Mouse (Mus musculus) forebrain, embryonic 12.5 days (tissue): ENCODE data around the gene Msx2. TPM values are rescaled to one million over a fixed set of nuclear protein-coding genes. Genes with fewer than 3 reads are reported as not detected.

Source experiments
- ATAC-seq: fragments of 200-750 bp; cut with Nextera tagmentation; 2 replicates; pipeline ENCODE4 v1.8.0; 2017; ENCODE audit warnings: moderate TSS enrichment; ENCODE audit not compliant: low FRiP score
- H3K27ac ChIP-seq: fragments of 300-500 bp; sonication (generic); 2 replicates; pipeline ENCODE4 v1.5.1; 2016; ENCODE audit warnings: mild to moderate bottlenecking
- H3K27me3 ChIP-seq: fragments of 300-500 bp; sonication (generic); 2 replicates; pipeline ENCODE4 v1.6.1; 2016; ENCODE audit warnings: mild to moderate bottlenecking
- H3K36me3 ChIP-seq: fragments of 300-500 bp; sonication (generic); replicated peaks from 2 replicates; pipeline ENCODE4 v1.6.1; 2016; ENCODE audit warnings: mild to moderate bottlenecking
- H3K4me1 ChIP-seq: fragments of 300-500 bp; sonication (generic); 2 replicates; pipeline ENCODE4 v1.6.1; 2016
- H3K4me2 ChIP-seq: fragments of 300-500 bp; sonication (generic); 2 replicates; pipeline ENCODE4 v1.6.1; 2016; ENCODE audit warnings: mild to moderate bottlenecking, moderate library complexity
- H3K4me3 ChIP-seq: fragments of 300-500 bp; sonication (generic); replicated peaks from 2 replicates; pipeline ENCODE4 v1.5.1; 2016; ENCODE audit warnings: mild to moderate bottlenecking
- H3K9ac ChIP-seq: fragments of 300-500 bp; sonication (generic); 2 replicates; pipeline ENCODE4 v1.6.1; 2016; ENCODE audit warnings: mild to moderate bottlenecking
- H3K9me3 ChIP-seq: fragments of 300-500 bp; sonication (generic); 2 replicates; pipeline ENCODE4 v1.6.1; 2016
- WGBS: fragments of 180-500 bp; shearing (Covaris S2); methylation state at CpG from one replicate; pipeline ENCODE4 v1.1.7; 2016; 5-methylcytosine and 5-hydroxymethylcytosine counted together
- polyA plus RNA-seq: library from polyadenylated mRNA; unstranded; fragments of >200 nt; fragmentation: Nextera tagmentation; extraction: Ambion mirVana; gene quantifications from 2 replicates; pipeline ENCODE4 v1.2.1, GENCODE M21; 2016

The Msx2 gene
- 9.8 and 19.6 TPM in 2 replicates for polyA plus RNA-seq

GRCm38 (mm10) chr13:53472614-53473124, at the start of gene Msx2:
Gene Msx2 (minus strand): TSS chr13:53473074.
- Histone ChIP-seq H3K4me3 (peak within 1 kb of the TSS; percentile 48), H3K9ac (peak within 1 kb of the TSS; percentile 42; the same call in 1 of the 2 replicates), H3K4me1 (peaks cover 30% of the 10 kb centered on the region), H3K9me3 (no peaks in the 10 kb centered on the region), H3K36me3 (no peaks in the 10 kb centered on the region), H3K27ac (0 out of 2 replicates have a peak within 1 kb of the TSS, but pooled peaks have one; percentile 36), H3K4me2 (peak within 1 kb of the TSS; percentile 78), H3K27me3 (peaks cover 99% of the 10 kb centered on the region)
- peak; percentile 95 for ATAC-seq
- under 1% methylated on average over 38 of the region's 38 CpGs for WGBS

DNA sequence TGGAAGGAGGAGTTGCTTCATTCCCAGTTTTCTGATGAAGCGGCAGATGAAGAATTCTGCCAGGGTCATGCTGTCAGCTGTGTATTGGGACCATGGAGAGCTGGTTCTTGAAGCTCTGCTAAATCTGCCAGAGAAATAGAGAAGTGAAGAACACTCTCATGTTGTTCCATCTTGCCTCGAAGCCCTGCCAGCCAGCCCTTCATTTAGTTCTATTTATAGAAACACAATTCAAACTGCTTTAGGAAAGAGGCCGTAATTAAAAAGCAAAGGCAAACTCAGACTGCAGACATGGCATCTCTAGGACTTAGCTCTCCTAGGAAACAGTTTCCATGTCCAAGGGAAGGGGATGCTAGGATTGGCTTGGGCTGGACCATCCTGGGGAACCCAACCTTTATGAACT, 48.6 kb upstream of the Msx2 start:
- WGBS: 65% methylated on average over 3 of the region's 3 CpGs
- peaks cover 3% of the 10 kb centered on the region; the same call in 1 of the 2 replicates for H3K27me3 ChIP-seq
- ATAC-seq: no peak
- peaks cover 25% of the 10 kb centered on the region for H3K4me1 ChIP-seq
- no peak overlapping the region for H3K4me2 ChIP-seq
- H3K9me3 ChIP-seq: 0 out of 2 replicates have a peak, but pooled peaks cover under 1% of the 10 kb centered on the region
- no peaks in the 10 kb centered on the region for H3K36me3 ChIP-seq
- no peak overlapping the region for H3K4me3 ChIP-seq
- no peak overlapping the region for H3K9ac ChIP-seq
- H3K27ac ChIP-seq: no peak overlapping the region

DNA sequence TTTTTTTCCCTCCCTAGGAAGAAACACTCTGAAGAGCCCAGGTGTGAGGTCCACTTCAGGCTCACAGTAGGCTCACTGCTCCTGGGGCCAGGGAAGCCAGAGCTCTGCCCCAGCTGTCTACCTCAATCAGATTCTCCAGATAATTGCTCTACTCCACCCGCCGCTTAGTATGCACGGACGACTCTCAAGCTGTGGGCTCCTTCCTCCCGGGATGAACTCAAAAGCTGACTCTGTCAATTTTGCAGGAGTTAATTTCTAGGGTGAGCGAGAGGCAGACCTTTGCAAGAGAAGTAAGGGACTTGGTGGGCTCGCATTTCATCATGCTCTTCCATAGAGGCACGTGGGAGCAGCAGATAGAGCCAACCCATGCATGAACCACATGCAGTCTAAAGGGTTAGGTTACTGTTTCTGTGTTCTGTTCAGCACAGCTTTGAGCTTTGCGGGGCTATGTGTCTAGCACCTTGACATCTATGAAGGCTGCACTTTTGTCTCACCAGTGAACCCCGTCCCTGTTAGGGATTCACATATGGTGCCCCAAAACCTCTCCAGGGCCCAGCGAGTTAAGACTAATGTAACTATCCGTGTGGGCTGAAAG, 47.6 kb upstream of the Msx2 start:
- H3K4me2 ChIP-seq: no peak overlapping the region
- H3K27me3 ChIP-seq: no peaks in the 10 kb centered on the region
- no peak for ATAC-seq
- no peak overlapping the region for H3K4me3 ChIP-seq
- no peak overlapping the region for H3K9ac ChIP-seq
- WGBS: 50% methylated on average over 12 of the region's 12 CpGs
- H3K4me1 ChIP-seq: peaks cover 25% of the 10 kb centered on the region
- H3K9me3 ChIP-seq: 0 out of 2 replicates have a peak, but pooled peaks cover 6% of the 10 kb centered on the region
- no peak overlapping the region for H3K27ac ChIP-seq
- H3K36me3 ChIP-seq: no peaks in the 10 kb centered on the region

DNA sequence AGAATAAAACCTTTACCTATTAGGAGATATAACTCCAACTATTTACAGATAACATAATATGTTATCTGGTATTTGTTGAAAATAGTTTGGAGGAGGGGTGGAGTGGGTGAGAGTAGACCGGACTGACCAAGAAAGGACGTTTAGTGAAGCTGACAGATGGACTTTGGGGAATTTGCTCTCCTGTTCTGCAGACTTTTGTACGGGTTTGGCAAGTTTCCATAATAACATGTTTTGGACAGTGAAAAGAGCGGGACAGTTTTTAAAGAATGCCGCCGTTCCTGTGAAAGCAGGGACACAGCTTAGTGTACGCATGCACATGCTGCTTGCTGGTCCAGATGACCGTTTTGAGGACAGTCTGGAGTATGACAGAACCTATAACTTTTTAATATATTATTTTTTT, 46.9 kb upstream of the Msx2 start:
- 68% methylated on average over 8 of the region's 8 CpGs for WGBS
- Histone ChIP-seq H3K36me3 (no peaks in the 10 kb centered on the region), H3K9ac (no peak overlapping the region), H3K27ac (no peak overlapping the region), H3K27me3 (no peaks in the 10 kb centered on the region), H3K4me2 (no peak overlapping the region), H3K9me3 (0 out of 2 replicates have a peak, but pooled peaks cover 6% of the 10 kb centered on the region), H3K4me3 (no peak overlapping the region), H3K4me1 (peaks cover 25% of the 10 kb centered on the region)
- ATAC-seq: no peak

GRCm38 (mm10) chr13:53518306-53518705, 45.4 kb upstream of the Msx2 start:
- H3K9me3 ChIP-seq: 0 out of 2 replicates have a peak, but pooled peaks cover 6% of the 10 kb centered on the region
- H3K4me2 ChIP-seq: no peak overlapping the region
- no peaks in the 10 kb centered on the region for H3K27me3 ChIP-seq
- no peak overlapping the region for H3K9ac ChIP-seq
- no peak overlapping the region for H3K27ac ChIP-seq
- 76% methylated on average over 4 of the region's 4 CpGs for WGBS
- H3K4me3 ChIP-seq: no peak overlapping the region
- no peaks in the 10 kb centered on the region for H3K36me3 ChIP-seq
- peaks cover 25% of the 10 kb centered on the region for H3K4me1 ChIP-seq
- no peak for ATAC-seq

GRCm38 (mm10) chr13:53514574-53514973, 41.7 kb upstream of the Msx2 start:
- ATAC-seq: no peak
- H3K27me3 ChIP-seq: no peaks in the 10 kb centered on the region
- 0 out of 2 replicates have a peak, but pooled peaks cover 6% of the 10 kb centered on the region for H3K9me3 ChIP-seq
- H3K9ac ChIP-seq: no peak overlapping the region
- no peak overlapping the region for H3K27ac ChIP-seq
- no peaks in the 10 kb centered on the region for H3K36me3 ChIP-seq
- H3K4me1 ChIP-seq: peaks cover 3% of the 10 kb centered on the region; the same call in 1 of the 2 replicates
- H3K4me3 ChIP-seq: no peak overlapping the region
- H3K4me2 ChIP-seq: no peak overlapping the region

- Histone ChIP-seq H3K27me3 (peaks cover 15% of the 10 kb centered on the region), H3K9me3 (0 out of 2 replicates have a peak, but pooled peaks cover 5% of the 10 kb centered on the region), H3K36me3 (no peaks in the 10 kb centered on the region), H3K27ac (no peak overlapping the region), H3K4me1 (no peaks in the 10 kb centered on the region), H3K4me2 (no peak overlapping the region), H3K9ac (no peak overlapping the region), H3K4me3 (no peak overlapping the region)
- WGBS: 67% methylated on average over 2 of the region's 2 CpGs
- no peak for ATAC-seq
Measured at GRCm38 (mm10) chr13:53511366-53511765, 38.5 kb upstream of the Msx2 start.

GRCm38 (mm10) chr13:53502406-53502805, 29.5 kb upstream of the Msx2 start:
- no peak overlapping the region for H3K9ac ChIP-seq
- peaks cover 62% of the 10 kb centered on the region for H3K27me3 ChIP-seq
- no peak overlapping the region for H3K27ac ChIP-seq
- H3K36me3 ChIP-seq: no peaks in the 10 kb centered on the region
- no peak overlapping the region for H3K4me2 ChIP-seq
- H3K9me3 ChIP-seq: no peaks in the 10 kb centered on the region
- WGBS: 32% methylated on average over 6 of the region's 6 CpGs
- no peak for ATAC-seq
- H3K4me1 ChIP-seq: peaks cover 19% of the 10 kb centered on the region
- H3K4me3 ChIP-seq: no peak overlapping the region

DNA sequence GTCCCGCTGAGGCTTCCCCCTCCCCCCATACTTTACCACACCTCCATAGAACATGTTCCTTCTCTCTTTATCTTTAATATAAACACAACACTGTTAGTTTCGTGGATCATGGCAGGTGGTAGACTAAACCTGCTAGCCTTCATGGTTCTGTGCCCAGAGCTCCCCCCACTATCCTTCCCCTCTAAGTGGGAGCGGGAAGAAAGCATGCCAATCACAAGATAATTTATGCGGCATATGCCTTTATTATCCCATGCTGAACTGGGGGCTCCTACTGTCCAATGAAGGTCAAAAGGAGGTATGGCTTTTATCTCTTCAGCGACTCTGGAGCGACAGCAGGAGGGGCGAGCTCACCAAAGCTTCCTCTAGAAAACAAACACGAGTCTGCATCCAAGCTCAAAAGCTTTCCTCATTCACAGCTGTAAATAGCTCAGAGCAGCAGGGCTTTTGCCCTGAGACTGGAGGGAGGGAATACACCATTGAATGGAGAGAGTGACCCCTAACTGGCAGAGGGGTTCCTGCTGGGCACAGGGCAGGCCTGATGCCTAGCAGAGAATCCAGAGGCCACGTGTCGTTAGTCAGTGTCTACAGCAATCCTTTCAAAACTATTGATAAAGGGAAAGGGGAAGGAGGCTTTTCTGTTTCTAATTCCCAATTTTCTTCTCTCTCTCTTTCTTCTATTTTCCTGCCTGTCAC, 28.8 kb upstream of the Msx2 start:
- Histone ChIP-seq H3K27ac (peak overlapping the region; percentile 43; the same call in 1 of the 2 replicates), H3K4me1 (peaks cover 19% of the 10 kb centered on the region), H3K9ac (no peak overlapping the region), H3K9me3 (no peaks in the 10 kb centered on the region), H3K4me2 (peak overlapping the region; percentile 13; the same call in 1 of the 2 replicates), H3K36me3 (no peaks in the 10 kb centered on the region), H3K27me3 (peaks cover 55% of the 10 kb centered on the region), H3K4me3 (no peak overlapping the region)
- ATAC-seq: no peak
- 6% methylated on average over 10 of the region's 10 CpGs for WGBS

DNA sequence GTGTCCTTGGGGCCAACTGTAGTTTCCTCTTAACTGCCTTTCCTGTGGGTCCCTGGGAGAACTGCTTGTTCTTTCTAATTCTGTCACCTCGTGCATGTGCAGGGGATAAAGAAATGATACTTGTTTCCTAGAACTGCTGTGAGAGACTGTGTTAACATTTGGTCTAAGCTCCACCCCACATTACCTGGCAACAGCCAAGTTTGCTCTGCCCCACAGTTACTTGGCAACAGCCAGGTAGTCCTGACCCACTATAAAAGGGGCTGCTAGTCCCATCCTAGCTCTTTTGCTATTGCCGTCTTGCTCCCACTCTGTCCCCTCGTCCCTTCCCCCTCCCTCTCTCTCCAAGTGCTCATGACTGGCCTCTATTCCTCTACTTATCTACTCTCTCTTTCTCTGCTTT, 28.2 kb upstream of the Msx2 start:
- H3K4me1 ChIP-seq: peaks cover 19% of the 10 kb centered on the region
- no peak overlapping the region for H3K9ac ChIP-seq
- H3K36me3 ChIP-seq: no peaks in the 10 kb centered on the region
- 26% methylated on average over 3 of the region's 3 CpGs for WGBS
- ATAC-seq: no peak
- H3K27me3 ChIP-seq: peaks cover 50% of the 10 kb centered on the region
- H3K4me3 ChIP-seq: no peak overlapping the region
- H3K27ac ChIP-seq: no peak overlapping the region
- H3K4me2 ChIP-seq: no peak overlapping the region
- H3K9me3 ChIP-seq: no peaks in the 10 kb centered on the region

- H3K4me2 ChIP-seq: no peak overlapping the region
- no peaks in the 10 kb centered on the region for H3K9me3 ChIP-seq
- no peak overlapping the region for H3K27ac ChIP-seq
- peaks cover 13% of the 10 kb centered on the region for H3K27me3 ChIP-seq
- H3K4me1 ChIP-seq: no peaks in the 10 kb centered on the region
- 72% methylated on average over 4 of the region's 4 CpGs for WGBS
- no peak for ATAC-seq
- no peaks in the 10 kb centered on the region for H3K36me3 ChIP-seq
- no peak overlapping the region for H3K9ac ChIP-seq
- H3K4me3 ChIP-seq: no peak overlapping the region
Measured at GRCm38 (mm10) chr13:53486512-53486911, 13.6 kb upstream of the Msx2 start.

DNA sequence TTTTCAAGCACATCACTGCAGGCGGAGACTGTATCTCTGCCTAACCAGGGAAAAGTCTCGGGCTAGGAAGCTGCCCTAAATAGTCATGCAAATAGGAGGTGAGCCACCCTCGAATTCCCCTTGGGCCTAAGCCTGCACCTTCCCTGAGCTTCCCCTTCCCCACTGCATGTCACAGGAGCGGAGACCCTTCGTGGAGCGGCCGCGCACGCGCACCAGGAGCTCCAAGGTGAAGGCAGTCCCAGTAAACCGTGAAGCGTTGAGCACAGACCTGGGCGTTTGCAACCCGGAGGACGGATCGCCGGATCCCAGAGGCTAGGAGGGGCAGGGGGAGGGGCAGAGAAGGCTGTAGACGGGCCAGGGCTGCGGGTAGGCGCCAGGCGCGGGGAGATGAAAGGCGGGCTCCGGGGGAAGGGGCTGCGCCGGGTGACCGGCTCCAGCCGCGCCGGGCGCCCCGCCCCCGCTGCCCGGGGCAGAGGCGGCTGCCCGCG, 2.9 kb upstream of the Msx2 start:
- Histone ChIP-seq H3K9me3 (no peaks in the 10 kb centered on the region), H3K36me3 (no peaks in the 10 kb centered on the region), H3K4me2 (peak overlapping the region; percentile 87), H3K9ac (peak overlapping the region; percentile 53), H3K4me3 (peak overlapping the region; percentile 47), H3K27ac (peak overlapping the region; percentile 13; the same call in 1 of the 2 replicates), H3K4me1 (peaks cover 26% of the 10 kb centered on the region), H3K27me3 (peaks cover 93% of the 10 kb centered on the region)
- WGBS: 1% methylated on average over 37 of the region's 37 CpGs
- peak; percentile 65 for ATAC-seq
